Mouse (Mus musculus): Measurements from ENCODE around the gene Xylt1. TPM values are rescaled to one million over a fixed set of nuclear protein-coding genes. Genes with fewer than 3 reads are reported as not detected.

Xylt1 gene
- polyA plus RNA-seq, 1 experiment from 2014 or later: 2.6 TPM

- H3K4me3 ChIP-seq (replicated peaks; ENCODE audit: low read length): no peak overlapping the region
- no peaks in the 10 kb centered on the region for H3K9me3 ChIP-seq (ENCODE audit: control insufficient read depth, low read length)
- H3K27me3 ChIP-seq (replicated peaks; ENCODE audit: control insufficient read depth, insufficient read depth, low read length): no peaks in the 10 kb centered on the region
- H3K4me2 ChIP-seq (ENCODE audit: low read length): no peak overlapping the region
- no peak for ATAC-seq
- WGBS: 59% methylated on average over 2 of the region's 2 CpGs
- H3K27ac ChIP-seq (ENCODE audit: low read length): no peak overlapping the region
- H3K9ac ChIP-seq (replicated peaks; ENCODE audit: low read depth, low read length): no peak overlapping the region
- H3K4me1 ChIP-seq (replicated peaks; ENCODE audit: control insufficient read depth, insufficient read depth, low read length): peaks cover 12% of the 10 kb centered on the region
- no peaks in the 10 kb centered on the region for H3K36me3 ChIP-seq (ENCODE audit: control insufficient read depth, insufficient read depth)
These were observed 31.1 kb downstream of the Xylt1 start for GRCm38 (mm10) chr7:117411874-117412273.

- H3K4me3 ChIP-seq (replicated peaks; ENCODE audit: low read length): no peak overlapping the region
- peaks cover 12% of the 10 kb centered on the region for H3K4me1 ChIP-seq (replicated peaks; ENCODE audit: control insufficient read depth, insufficient read depth, low read length)
- no peaks in the 10 kb centered on the region for H3K9me3 ChIP-seq (ENCODE audit: control insufficient read depth, low read length)
- H3K9ac ChIP-seq (replicated peaks; ENCODE audit: low read depth, low read length): no peak overlapping the region
- ATAC-seq: no peak
- H3K27me3 ChIP-seq (replicated peaks; ENCODE audit: control insufficient read depth, insufficient read depth, low read length): no peaks in the 10 kb centered on the region
- H3K27ac ChIP-seq (ENCODE audit: low read length): no peak overlapping the region
- no peaks in the 10 kb centered on the region for H3K36me3 ChIP-seq (ENCODE audit: control insufficient read depth, insufficient read depth)
- WGBS: 55% methylated on average over 5 of the region's 5 CpGs
- no peak overlapping the region for H3K4me2 ChIP-seq (ENCODE audit: low read length)
These were observed 31.6 kb downstream of the Xylt1 start for GRCm38 (mm10) chr7:117412405-117412804.

- ATAC-seq: no peak
- Histone ChIP-seq H3K9ac (replicated peaks; ENCODE audit: low read depth, low read length) (no peak overlapping the region), H3K27ac (ENCODE audit: low read length) (no peak overlapping the region), H3K4me2 (ENCODE audit: low read length) (no peak overlapping the region), H3K27me3 (replicated peaks; ENCODE audit: control insufficient read depth, insufficient read depth, low read length) (no peaks in the 10 kb centered on the region), H3K4me1 (replicated peaks; ENCODE audit: control insufficient read depth, insufficient read depth, low read length) (peaks cover 18% of the 10 kb centered on the region), H3K9me3 (ENCODE audit: control insufficient read depth, low read length) (no peaks in the 10 kb centered on the region), H3K4me3 (replicated peaks; ENCODE audit: low read length) (no peak overlapping the region), H3K36me3 (ENCODE audit: control insufficient read depth, insufficient read depth) (no peaks in the 10 kb centered on the region)
- 86% methylated on average over 12 of the region's 12 CpGs for WGBS
These were observed 33.7 kb downstream of the Xylt1 start for GRCm38 (mm10) chr7:117414341-117415008.

- no peak for ATAC-seq
- Histone ChIP-seq H3K27ac (ENCODE audit: low read length) (no peak overlapping the region), H3K4me1 (replicated peaks; ENCODE audit: control insufficient read depth, insufficient read depth, low read length) (peaks cover 20% of the 10 kb centered on the region), H3K36me3 (ENCODE audit: control insufficient read depth, insufficient read depth) (no peaks in the 10 kb centered on the region), H3K27me3 (replicated peaks; ENCODE audit: control insufficient read depth, insufficient read depth, low read length) (no peaks in the 10 kb centered on the region), H3K9ac (replicated peaks; ENCODE audit: low read depth, low read length) (no peak overlapping the region), H3K4me3 (replicated peaks; ENCODE audit: low read length) (no peak overlapping the region), H3K4me2 (ENCODE audit: low read length) (no peak overlapping the region), H3K9me3 (ENCODE audit: control insufficient read depth, low read length) (no peaks in the 10 kb centered on the region)
- 75% methylated on average over 8 of the region's 8 CpGs for WGBS
These were observed 34.2 kb downstream of the Xylt1 start for GRCm38 (mm10) chr7:117415009-117415363.

- Histone ChIP-seq H3K36me3 (ENCODE audit: control insufficient read depth, insufficient read depth) (no peaks in the 10 kb centered on the region), H3K27me3 (replicated peaks; ENCODE audit: control insufficient read depth, insufficient read depth, low read length) (no peaks in the 10 kb centered on the region), H3K4me2 (ENCODE audit: low read length) (no peak overlapping the region), H3K4me1 (replicated peaks; ENCODE audit: control insufficient read depth, insufficient read depth, low read length) (peaks cover 30% of the 10 kb centered on the region), H3K9me3 (ENCODE audit: control insufficient read depth, low read length) (no peaks in the 10 kb centered on the region), H3K27ac (ENCODE audit: low read length) (no peak overlapping the region), H3K9ac (replicated peaks; ENCODE audit: low read depth, low read length) (no peak overlapping the region), H3K4me3 (replicated peaks; ENCODE audit: low read length) (no peak overlapping the region)
- peak; percentile 72 for ATAC-seq
- 8% methylated on average over 5 of the region's 5 CpGs for WGBS
These were observed 38.3 kb downstream of the Xylt1 start for GRCm38 (mm10) chr7:117419041-117419440.

GRCm38 (mm10) chr7:117419846-117420245, 39.1 kb downstream of the Xylt1 start:
- Histone ChIP-seq H3K4me2 (ENCODE audit: low read length) (no peak overlapping the region), H3K36me3 (ENCODE audit: control insufficient read depth, insufficient read depth) (no peaks in the 10 kb centered on the region), H3K9me3 (ENCODE audit: control insufficient read depth, low read length) (no peaks in the 10 kb centered on the region), H3K27me3 (replicated peaks; ENCODE audit: control insufficient read depth, insufficient read depth, low read length) (no peaks in the 10 kb centered on the region), H3K9ac (replicated peaks; ENCODE audit: low read depth, low read length) (no peak overlapping the region), H3K27ac (ENCODE audit: low read length) (no peak overlapping the region), H3K4me3 (replicated peaks; ENCODE audit: low read length) (no peak overlapping the region), H3K4me1 (replicated peaks; ENCODE audit: control insufficient read depth, insufficient read depth, low read length) (peaks cover 29% of the 10 kb centered on the region)
- ATAC-seq: no peak
- WGBS: 76% methylated on average over 2 of the region's 2 CpGs

GRCm38 (mm10) chr7:117420301-117420700, 39.5 kb downstream of the Xylt1 start:
- no peak overlapping the region for H3K4me2 ChIP-seq (ENCODE audit: low read length)
- peaks cover 27% of the 10 kb centered on the region for H3K4me1 ChIP-seq (replicated peaks; ENCODE audit: control insufficient read depth, insufficient read depth, low read length)
- H3K27me3 ChIP-seq (replicated peaks; ENCODE audit: control insufficient read depth, insufficient read depth, low read length): no peaks in the 10 kb centered on the region
- no peak overlapping the region for H3K4me3 ChIP-seq (replicated peaks; ENCODE audit: low read length)
- no peak overlapping the region for H3K27ac ChIP-seq (ENCODE audit: low read length)
- ATAC-seq: no peak
- no peak overlapping the region for H3K9ac ChIP-seq (replicated peaks; ENCODE audit: low read depth, low read length)
- no peaks in the 10 kb centered on the region for H3K36me3 ChIP-seq (ENCODE audit: control insufficient read depth, insufficient read depth)
- H3K9me3 ChIP-seq (ENCODE audit: control insufficient read depth, low read length): no peaks in the 10 kb centered on the region

GRCm38 (mm10) chr7:117420836-117421566, 40.2 kb downstream of the Xylt1 start:
- no peak overlapping the region for H3K9ac ChIP-seq (replicated peaks; ENCODE audit: low read depth, low read length)
- H3K4me2 ChIP-seq (ENCODE audit: low read length): no peak overlapping the region
- no peaks in the 10 kb centered on the region for H3K9me3 ChIP-seq (ENCODE audit: control insufficient read depth, low read length)
- H3K27ac ChIP-seq (ENCODE audit: low read length): no peak overlapping the region; the same call in 1 of the 2 replicates
- no peak overlapping the region for H3K4me3 ChIP-seq (replicated peaks; ENCODE audit: low read length)
- WGBS: 17% methylated on average over 11 of the region's 11 CpGs
- no peak for ATAC-seq
- H3K4me1 ChIP-seq (replicated peaks; ENCODE audit: control insufficient read depth, insufficient read depth, low read length): peaks cover 27% of the 10 kb centered on the region
- no peaks in the 10 kb centered on the region for H3K27me3 ChIP-seq (replicated peaks; ENCODE audit: control insufficient read depth, insufficient read depth, low read length)
- H3K36me3 ChIP-seq (ENCODE audit: control insufficient read depth, insufficient read depth): no peaks in the 10 kb centered on the region

GRCm38 (mm10) chr7:117424841-117425240, 44.1 kb downstream of the Xylt1 start:
- Histone ChIP-seq H3K9ac (replicated peaks; ENCODE audit: low read depth, low read length) (no peak overlapping the region), H3K36me3 (ENCODE audit: control insufficient read depth, insufficient read depth) (no peaks in the 10 kb centered on the region), H3K4me3 (replicated peaks; ENCODE audit: low read length) (no peak overlapping the region), H3K4me1 (replicated peaks; ENCODE audit: control insufficient read depth, insufficient read depth, low read length) (peaks cover 25% of the 10 kb centered on the region), H3K27me3 (replicated peaks; ENCODE audit: control insufficient read depth, insufficient read depth, low read length) (no peaks in the 10 kb centered on the region), H3K27ac (ENCODE audit: low read length) (no peak overlapping the region), H3K9me3 (ENCODE audit: control insufficient read depth, low read length) (no peaks in the 10 kb centered on the region), H3K4me2 (ENCODE audit: low read length) (no peak overlapping the region)
- no peak for ATAC-seq
- 87% methylated on average over 4 of the region's 4 CpGs for WGBS
